Mouse (Mus musculus): ENCODE data around the gene Zbtb40. TPM values are rescaled to one million over a fixed set of nuclear protein-coding genes. Genes with fewer than 3 reads are reported as not detected.

Gene Zbtb40
- total RNA-seq, 1 experiment from 2014 or later, result 10.2 TPM

- no peak for DNase-seq
Observed at GRCm38 (mm10) chr4:137033115-137033887, 15.3 kb downstream of the Zbtb40 start.

DNA sequence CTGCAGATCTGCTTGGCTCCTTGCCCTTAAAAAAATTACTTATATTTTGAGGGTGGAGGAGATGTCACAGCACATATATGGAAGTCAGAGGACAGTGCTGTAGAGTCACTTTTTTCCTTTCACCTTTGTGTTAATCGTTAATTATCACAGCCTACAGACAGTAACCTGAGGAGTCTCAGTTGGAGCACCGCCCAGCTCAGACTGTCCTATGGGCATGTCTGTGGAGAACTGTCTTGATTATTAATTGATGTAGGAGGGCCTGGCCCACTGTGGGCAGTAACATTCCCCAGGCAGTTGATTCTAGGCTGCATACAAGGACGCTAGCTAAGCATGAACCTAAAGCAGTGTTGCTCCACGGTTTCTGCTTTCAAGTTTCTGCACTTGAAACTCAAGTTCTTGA lies 16.1 kb downstream of the Zbtb40 start:
- no peak for DNase-seq

GRCm38 (mm10) chr4:137031319-137031718 lies 17.3 kb downstream of the Zbtb40 start:
- no peak for DNase-seq

DNA sequence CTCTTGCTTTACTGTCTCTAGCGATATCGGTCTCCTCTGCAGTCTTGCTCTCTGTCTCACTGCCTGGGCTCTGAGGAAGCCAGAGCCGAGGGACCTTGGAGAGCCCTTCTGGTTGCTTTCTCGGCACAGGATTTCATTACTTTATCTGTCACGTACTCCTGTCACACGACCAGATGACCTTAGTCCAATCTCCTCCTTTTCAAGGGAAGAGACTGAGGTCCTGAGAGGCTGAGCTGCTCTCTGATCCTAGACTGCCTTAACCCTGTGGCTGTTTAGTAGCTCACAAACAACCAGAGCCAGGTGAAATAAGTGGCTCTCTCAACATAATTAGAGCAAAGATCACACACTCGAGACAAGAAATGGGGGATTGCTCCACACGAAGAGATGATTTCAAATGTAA lies 19.3 kb downstream of the Zbtb40 start:
- DNase-seq, result peak; percentile 32

DNA sequence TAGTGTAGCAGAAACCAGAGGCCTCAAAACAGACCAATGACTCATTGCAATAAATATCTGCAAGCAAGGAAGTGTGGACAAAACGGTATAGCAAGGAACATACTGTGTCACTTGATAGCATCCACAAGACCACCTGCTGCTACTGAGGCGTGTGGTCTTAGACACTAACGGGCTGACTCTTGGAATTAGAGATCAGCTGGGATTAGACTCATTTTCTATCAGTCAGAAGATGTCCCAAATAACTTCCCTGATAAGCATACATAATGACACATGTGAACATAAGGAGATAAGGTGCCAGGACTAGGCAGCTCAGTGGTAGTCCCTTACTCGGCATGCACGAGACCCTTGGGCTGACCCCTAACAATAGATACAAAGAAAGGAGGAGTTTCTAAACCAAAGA lies 21.6 kb downstream of the Zbtb40 start:
- no peak for DNase-seq

GRCm38 (mm10) chr4:137025570-137025969 lies 23.0 kb downstream of the Zbtb40 start:
- peak; percentile 36 for DNase-seq

DNA sequence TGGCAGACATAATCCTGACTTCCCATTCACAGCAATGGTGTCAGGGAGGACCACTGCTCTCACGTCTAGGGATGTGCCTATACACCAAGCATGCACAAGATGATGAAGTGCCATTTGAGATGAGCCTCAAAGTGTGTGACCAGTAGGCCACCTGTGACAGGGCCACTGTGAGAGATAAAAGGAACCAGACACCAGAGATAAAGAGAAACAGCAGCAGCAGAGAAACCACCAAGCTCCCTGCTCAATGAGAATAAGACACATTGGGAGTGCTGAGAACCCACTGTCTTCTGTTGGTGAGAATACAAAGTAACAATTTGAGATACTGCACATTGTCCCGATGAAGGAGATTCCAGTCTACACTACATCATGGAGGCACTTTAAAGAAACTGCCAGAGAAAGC lies 23.5 kb downstream of the Zbtb40 start:
- DNase-seq, result no peak

- no peak for DNase-seq
Observed at GRCm38 (mm10) chr4:137020065-137020464, 28.5 kb downstream of the Zbtb40 start.

GRCm38 (mm10) chr4:137015934-137016333 lies 32.7 kb downstream of the Zbtb40 start:
- DNase-seq, result no peak

DNA sequence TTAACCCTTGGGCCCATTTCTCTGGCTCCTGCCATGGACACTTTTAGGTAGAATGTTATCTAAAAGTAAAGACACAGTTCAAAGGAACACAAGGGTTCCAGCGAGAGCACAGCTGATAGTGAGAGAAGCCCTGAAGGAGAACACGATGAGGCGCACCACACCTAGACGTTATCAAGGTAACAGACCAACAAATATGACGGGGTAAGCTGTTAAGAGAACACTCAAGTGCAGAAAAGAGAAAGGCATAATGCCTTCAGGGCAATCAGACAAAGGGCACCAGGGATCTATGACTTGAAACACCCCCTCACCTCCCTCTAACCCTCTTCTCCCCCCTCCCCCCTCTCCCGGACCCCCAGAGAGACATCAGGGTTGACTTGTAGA lies 33.1 kb downstream of the Zbtb40 start:
- DNase-seq, result no peak

DNA sequence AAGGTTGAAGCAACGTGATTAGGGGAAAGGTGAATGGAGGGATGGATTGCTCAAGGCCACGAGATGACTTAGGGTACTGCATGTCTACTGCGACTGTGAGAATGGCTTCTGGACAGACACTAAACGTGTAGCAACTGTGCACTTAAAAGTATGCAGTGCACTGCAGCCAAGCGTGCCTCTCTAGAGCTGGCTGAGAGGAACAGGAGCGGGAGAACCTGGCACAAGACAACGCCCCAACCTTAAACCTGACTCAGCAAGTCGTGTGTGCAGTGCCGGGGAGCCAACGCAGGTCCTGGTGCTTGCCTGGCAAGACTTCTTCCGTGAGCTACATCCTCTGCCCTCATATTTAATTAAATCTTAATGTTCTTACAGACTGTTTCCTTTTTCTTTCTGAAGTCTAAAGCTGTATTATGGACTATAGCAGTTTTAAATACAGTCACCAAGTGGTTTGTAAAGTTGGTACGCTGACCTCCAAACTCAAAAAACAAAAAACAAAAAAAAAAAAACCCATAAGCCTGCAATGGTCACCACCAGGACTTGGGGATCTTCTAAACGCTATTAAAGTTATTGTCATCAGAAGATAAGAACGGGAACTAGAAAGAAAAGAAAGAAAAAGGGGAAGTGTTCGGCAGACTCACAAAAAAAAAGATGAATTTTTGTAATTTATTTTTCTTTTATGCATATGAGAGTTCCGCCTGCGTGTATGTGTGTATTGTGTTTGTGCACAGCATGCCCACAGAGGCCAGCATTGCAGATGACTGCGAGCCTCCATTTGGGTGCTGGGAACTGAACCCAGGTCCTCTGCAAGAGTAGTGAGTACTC lies 33.7 kb downstream of the Zbtb40 start:
- no peak for DNase-seq

DNA sequence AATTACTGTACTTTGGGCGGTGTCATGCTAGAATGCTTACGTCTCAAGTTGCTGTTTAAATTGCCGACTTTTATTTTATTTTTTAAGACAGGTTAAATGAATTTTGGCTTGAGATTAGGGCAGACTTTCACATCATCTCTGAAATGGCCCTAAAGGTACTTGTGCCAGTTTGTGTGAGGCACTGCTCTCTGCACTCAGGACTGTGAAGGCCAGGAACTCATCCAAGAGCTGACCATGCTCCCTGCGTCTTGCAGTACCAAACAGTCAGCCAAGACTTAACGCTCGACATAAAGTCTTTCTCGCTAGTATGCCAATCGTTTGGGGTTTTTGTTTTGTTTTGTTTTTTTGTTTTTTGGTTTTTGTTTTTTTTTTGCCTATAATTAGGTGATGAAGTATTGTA lies 34.5 kb downstream of the Zbtb40 start:
- no peak for DNase-seq

DNA sequence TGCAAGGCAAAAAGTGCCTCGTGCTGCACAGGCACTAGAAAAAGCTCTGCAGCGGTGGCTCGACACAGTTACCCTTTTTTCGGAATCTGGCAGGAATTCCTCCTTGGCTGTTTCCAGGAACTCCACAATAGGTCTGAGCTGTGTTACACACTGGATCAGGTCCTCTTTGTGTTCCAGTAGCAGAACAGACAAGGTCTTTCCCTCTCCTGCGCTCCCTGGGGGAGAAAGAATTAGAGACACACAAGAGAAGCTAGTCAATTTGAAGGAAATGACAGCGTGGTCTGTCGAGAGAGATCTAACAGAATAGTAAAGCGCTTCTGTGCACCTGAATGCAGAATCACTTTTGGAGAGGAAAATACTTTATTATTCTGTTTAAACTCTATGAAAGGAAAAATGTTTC lies 41.6 kb downstream of the Zbtb40 start:
- DNase-seq, result no peak

GRCm38 (mm10) chr4:137001825-137002224 lies 46.8 kb downstream of the Zbtb40 start:
- peak; percentile 55 for DNase-seq

DNA sequence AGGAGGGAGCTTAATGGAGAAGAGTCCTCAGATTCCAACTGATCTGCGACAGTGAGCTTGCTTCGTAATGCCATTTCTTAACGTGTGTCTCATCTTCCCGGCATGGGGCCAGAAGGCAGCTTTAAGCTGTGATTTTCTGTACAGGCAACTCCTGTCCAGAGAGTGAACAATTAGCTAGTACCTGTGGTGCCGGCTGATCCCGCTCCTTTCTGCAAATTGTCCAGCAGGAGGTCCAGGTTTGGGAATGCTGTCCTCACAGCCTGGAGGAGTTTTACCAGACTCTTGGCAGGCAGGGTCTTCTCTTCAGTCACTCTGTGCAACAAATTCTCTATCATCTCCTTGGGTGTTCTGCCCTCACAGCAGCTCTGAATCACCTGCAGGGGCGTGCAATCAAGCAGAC lies 47.6 kb downstream of the Zbtb40 start:
- no peak for DNase-seq

DNA sequence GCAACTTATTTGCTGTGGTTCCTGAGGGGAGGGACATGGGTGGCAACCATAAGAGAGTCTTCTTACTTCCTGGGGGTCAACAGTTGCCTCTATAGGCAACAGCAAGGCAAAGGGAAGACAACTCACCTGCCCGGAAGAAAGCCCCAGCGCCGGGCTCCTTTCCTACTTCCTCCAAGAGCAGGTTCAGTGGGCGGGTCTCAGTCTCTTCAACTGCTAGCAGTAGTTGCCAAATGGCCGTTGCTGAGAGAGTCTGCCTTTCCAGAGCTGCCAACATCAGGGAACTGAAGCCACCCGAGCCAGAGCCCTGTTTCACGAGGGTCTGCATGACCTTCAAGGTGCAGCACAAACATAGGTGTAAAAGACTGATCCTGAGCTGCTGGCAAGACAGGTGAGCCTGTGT lies 50.2 kb downstream of the Zbtb40 start:
- no peak for DNase-seq

DNA sequence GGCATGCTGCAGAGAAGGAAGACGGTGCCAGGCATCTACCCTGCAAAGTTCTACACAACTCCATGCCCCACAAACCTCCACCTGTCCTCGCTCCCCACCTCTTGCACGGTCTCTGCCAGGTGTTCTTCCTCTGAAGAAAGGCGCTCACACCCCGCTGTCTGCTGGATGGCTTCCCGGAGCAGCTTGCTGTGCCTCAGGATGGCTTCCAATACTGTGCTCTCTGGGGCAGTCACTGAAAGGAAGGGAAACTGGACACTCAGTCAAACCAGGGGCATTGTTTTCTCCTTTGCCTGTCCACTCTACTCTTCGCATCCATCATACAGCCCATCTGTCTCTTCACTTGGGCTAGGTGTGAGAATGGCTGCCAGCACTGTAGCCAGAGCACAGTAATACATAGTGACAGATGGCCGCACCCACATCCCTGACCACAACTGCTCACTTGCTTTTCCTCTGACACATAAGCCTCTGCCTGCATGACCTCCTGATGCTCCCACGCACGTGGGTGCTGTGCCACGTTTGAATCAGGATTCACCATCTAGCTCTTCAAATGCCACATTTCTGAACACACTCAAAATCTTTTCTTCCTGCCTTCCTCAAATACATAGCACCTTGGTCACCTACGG lies 50.8 kb downstream of the Zbtb40 start:
- no peak for DNase-seq

GRCm38 (mm10) chr4:136996933-136997332 lies 51.7 kb downstream of the Zbtb40 start:
- DNase-seq, result no peak

- peak; percentile 23 for DNase-seq
Observed at GRCm38 (mm10) chr4:136995361-136995760, 53.2 kb downstream of the Zbtb40 start.

GRCm38 (mm10) chr4:136981993-136982695 lies 66.5 kb downstream of the Zbtb40 start:
- DNase-seq, result no peak

DNA sequence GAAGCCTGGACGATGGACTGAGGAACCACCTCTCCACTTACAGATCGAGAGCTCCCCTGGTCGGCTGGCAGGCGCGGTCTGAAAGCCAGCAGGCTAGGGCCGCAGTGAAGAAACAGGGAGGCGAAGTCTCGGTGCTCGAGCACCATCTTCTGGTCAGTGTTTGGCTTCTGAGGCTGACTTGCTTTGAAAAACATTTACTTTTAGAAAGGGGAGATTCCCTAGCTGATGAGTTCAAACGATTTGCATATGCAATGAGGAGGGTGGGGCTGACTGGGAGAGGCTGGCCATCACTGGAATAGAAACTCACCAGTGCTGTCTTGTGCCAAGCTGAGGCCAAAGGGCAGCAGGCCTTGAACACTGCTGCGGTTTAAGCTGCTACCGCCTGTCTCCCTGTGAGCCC lies 67.3 kb downstream of the Zbtb40 start:
- peak; percentile 83 for DNase-seq

GRCm38 (mm10) chr4:136980921-136981320 lies 67.7 kb downstream of the Zbtb40 start:
- no peak for DNase-seq

GRCm38 (mm10) chr4:136977244-136977643 lies 71.4 kb downstream of the Zbtb40 start:
- DNase-seq, result no peak

Data from adrenal gland, postnatal 14 days (tissue).